Mouse (Mus musculus) limb, embryonic 14.5 days (tissue): ENCODE data around the gene Pou6f1. TPM values are rescaled to one million over a fixed set of nuclear protein-coding genes. Genes with fewer than 3 reads are reported as not detected.

ENCODE experiments used
- ATAC-seq: fragments of 200-750 bp; cut with Nextera tagmentation; 2 replicates; pipeline ENCODE4 v1.8.0; 2017; ENCODE audit warnings: low read depth, moderate number of reproducible peaks, moderate TSS enrichment; ENCODE audit not compliant: low FRiP score
- DNase-seq: peaks from one replicate; pipeline ENCODE4 v3.0.0-alpha.2; 2015; ENCODE audit warnings: low spot score
- H3K27ac ChIP-seq: fragments of 300-500 bp; sonication (generic); replicated peaks from 2 replicates; pipeline ENCODE4 v1.5.1; 2014; ENCODE audit warnings: low read depth, mild to moderate bottlenecking, low read length, moderate library complexity, mixed read lengths
- H3K27me3 ChIP-seq: fragments of 300-500 bp; sonication (generic); 2 replicates; pipeline ENCODE4 v1.6.1; 2014; ENCODE audit warnings: low read length, mixed read lengths; ENCODE audit not compliant: control insufficient read depth, insufficient read depth
- H3K36me3 ChIP-seq: fragments of 300-500 bp; sonication (generic); 2 replicates; pipeline ENCODE4 v1.6.1; 2014; ENCODE audit warnings: mild to moderate bottlenecking, low read length, moderate library complexity, mixed read lengths; ENCODE audit not compliant: control insufficient read depth, insufficient read depth
- H3K4me1 ChIP-seq: fragments of 300-500 bp; sonication (generic); 2 replicates; pipeline ENCODE4 v1.6.1; 2014; ENCODE audit warnings: antibody characterized with exemption, low read length, mixed read lengths; ENCODE audit not compliant: control insufficient read depth, insufficient read depth
- H3K4me2 ChIP-seq: fragments of 300-500 bp; sonication (generic); replicated peaks from 2 replicates; pipeline ENCODE4 v1.6.1; 2014; ENCODE audit warnings: low read depth, mild to moderate bottlenecking, low read length, moderate library complexity; ENCODE audit not compliant: severe bottlenecking
- H3K4me3 ChIP-seq: fragments of 300-500 bp; sonication (generic); replicated peaks from 2 replicates; pipeline ENCODE4 v1.5.1; 2014; ENCODE audit warnings: low read length
- H3K9ac ChIP-seq: fragments of 300-500 bp; sonication (generic); 2 replicates; pipeline ENCODE4 v1.6.1; 2014; ENCODE audit warnings: mild to moderate bottlenecking, low read depth, low read length, moderate library complexity; ENCODE audit not compliant: severe bottlenecking
- H3K9me3 ChIP-seq: fragments of 300-500 bp; sonication (generic); 2 replicates; pipeline ENCODE4 v1.6.1; 2016; ENCODE audit warnings: low read length; ENCODE audit not compliant: control insufficient read depth
- POLR2A ChIP-seq: fragments of 200-500 bp; IDR thresholded peaks from 2 replicates; pipeline ENCODE4 v1.8.0; 2012; ENCODE audit warnings: inconsistent platforms, mild to moderate bottlenecking, moderate library complexity, borderline replicate concordance; ENCODE audit not compliant: insufficient read depth, insufficient read length; ENCODE audit errors: extremely low read depth
- WGBS: fragments of 180-500 bp; shearing (Covaris S2); extraction: QIAGEN DNeasy Blood & Tissue Kit; methylation state at CpG from one replicate; pipeline ENCODE4 v1.1.7; 2014; 5-methylcytosine and 5-hydroxymethylcytosine counted together
- polyA plus RNA-seq, 2 experiments: library from polyadenylated mRNA; depleted of rRNA in 1 of 2; stranded (reverse) in 1 of 2; unstranded in 1 of 2; fragments of >200 nt; fragmentation: Nextera tagmentation in 1 of 2; extraction: Ambion mirVana in 1 of 2; gene quantifications; 2 replicates each; pipeline versions ENCODE4 v1.2.1 to v1.2.3; 2012 to 2014

Gene Pou6f1
- polyA plus RNA-seq, 2 experiments: 9.8 to 24.9 TPM

- Histone ChIP-seq H3K9ac (no peak overlapping the region), H3K9me3 (no peaks in the 10 kb centered on the region), H3K4me2 (no peak overlapping the region), H3K4me1 (no peaks in the 10 kb centered on the region), H3K4me3 (no peak overlapping the region), H3K36me3 (peaks cover 12% of the 10 kb centered on the region), H3K27me3 (no peaks in the 10 kb centered on the region), H3K27ac (no peak overlapping the region)
- no peak for ATAC-seq
- DNase-seq: no peak
- 67% methylated on average over 4 of the region's 4 CpGs for WGBS
- TF ChIP-seq POLR2A: no peak
Observed at GRCm38 (mm10) chr15:100587166-100587565, 12.6 kb downstream of the Pou6f1 start.

DNA sequence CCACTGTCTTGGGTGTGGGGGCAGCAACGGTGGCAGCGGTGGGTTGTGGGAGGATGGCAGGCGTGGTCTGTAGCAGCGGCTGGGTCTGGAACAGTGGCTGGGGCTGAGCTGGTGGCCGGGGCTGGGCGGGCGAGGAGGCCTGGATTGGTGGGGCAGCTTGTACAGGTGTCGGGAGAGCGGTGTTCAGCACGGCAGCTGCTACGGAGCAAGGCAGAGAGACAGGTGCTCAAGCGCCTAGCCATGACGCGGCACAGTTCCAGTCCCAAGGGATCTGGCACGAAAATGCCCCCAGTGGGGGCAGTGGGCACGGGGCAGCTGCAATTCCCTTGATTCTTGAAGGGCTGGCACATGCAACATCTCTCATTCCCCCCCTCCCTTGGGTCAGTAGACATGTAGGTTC is 13.9 kb downstream of the Pou6f1 start:
- no peak overlapping the region for H3K4me3 ChIP-seq
- no peaks in the 10 kb centered on the region for H3K27me3 ChIP-seq
- no peak overlapping the region for H3K27ac ChIP-seq
- no peak for TF ChIP-seq POLR2A
- H3K9ac ChIP-seq: no peak overlapping the region
- no peak overlapping the region for H3K4me2 ChIP-seq
- WGBS: 91% methylated on average over 16 of the region's 16 CpGs
- no peak for DNase-seq
- ATAC-seq: no peak
- H3K9me3 ChIP-seq: no peaks in the 10 kb centered on the region
- H3K36me3 ChIP-seq: peaks cover 12% of the 10 kb centered on the region
- H3K4me1 ChIP-seq: no peaks in the 10 kb centered on the region

DNA sequence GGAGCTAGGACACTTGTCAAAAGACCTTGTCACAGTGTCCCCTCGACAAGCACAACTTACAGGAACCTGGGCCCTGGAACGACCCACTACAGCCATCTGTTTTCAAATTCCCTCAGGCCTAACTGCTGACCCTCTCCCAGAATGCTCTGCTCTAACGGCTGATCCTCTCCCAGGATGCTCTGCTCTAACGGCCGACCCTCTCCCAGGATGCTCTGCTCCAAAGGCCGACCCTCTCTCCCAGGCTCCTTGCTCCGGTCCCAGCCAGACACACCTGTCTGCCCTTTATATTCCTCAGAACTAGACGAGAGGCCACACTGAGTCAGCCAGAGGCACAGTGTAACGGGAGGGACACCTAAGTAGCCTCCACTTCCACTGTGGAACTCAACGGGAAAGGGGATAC is 19.7 kb downstream of the Pou6f1 start:
- Histone ChIP-seq H3K27me3 (no peaks in the 10 kb centered on the region), H3K4me3 (no peak overlapping the region), H3K9ac (no peak overlapping the region), H3K4me2 (no peak overlapping the region), H3K27ac (no peak overlapping the region), H3K9me3 (no peaks in the 10 kb centered on the region), H3K36me3 (no peaks in the 10 kb centered on the region; the same call in 1 of the 2 replicates), H3K4me1 (no peaks in the 10 kb centered on the region)
- no peak for TF ChIP-seq POLR2A
- DNase-seq (no peak), ATAC-seq (no peak)
- WGBS: 83% methylated on average over 10 of the region's 10 CpGs

GRCm38 (mm10) chr15:100577972-100578371 is 21.8 kb downstream of the Pou6f1 start:
- DNase-seq (no peak), ATAC-seq (no peak)
- WGBS: 72% methylated on average over 16 of the region's 16 CpGs
- peaks cover 20% of the 10 kb centered on the region for H3K4me1 ChIP-seq
- no peak for TF ChIP-seq POLR2A
- H3K4me2 ChIP-seq: no peak overlapping the region
- H3K36me3 ChIP-seq: no peaks in the 10 kb centered on the region; the same call in 1 of the 2 replicates
- no peak overlapping the region for H3K9ac ChIP-seq
- no peak overlapping the region for H3K27ac ChIP-seq
- no peak overlapping the region for H3K4me3 ChIP-seq
- no peaks in the 10 kb centered on the region for H3K27me3 ChIP-seq
- H3K9me3 ChIP-seq: no peaks in the 10 kb centered on the region

DNA sequence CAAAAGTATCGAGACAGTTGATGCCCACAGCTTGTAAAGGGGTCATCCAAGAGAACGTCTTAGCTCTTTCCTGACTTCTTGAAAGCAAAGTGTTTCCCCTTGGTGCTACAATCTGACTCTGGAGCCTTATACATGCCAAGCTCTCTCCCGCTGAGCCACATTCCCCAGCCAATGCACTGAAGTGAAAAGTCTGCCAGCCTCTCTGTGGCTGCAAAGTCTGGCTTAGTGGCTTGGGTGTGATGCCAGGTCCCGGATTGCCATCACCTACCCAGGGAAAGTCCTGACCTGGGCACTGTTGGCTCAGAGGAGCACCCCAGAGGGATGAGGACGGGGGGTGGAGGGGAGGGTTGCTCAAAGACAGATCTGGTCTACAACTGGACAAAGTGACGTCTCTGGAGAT is 23.0 kb downstream of the Pou6f1 start:
- Histone ChIP-seq H3K9ac (no peak overlapping the region), H3K27me3 (no peaks in the 10 kb centered on the region), H3K9me3 (no peaks in the 10 kb centered on the region), H3K4me3 (no peak overlapping the region), H3K4me1 (peaks cover 21% of the 10 kb centered on the region), H3K4me2 (no peak overlapping the region), H3K36me3 (no peaks in the 10 kb centered on the region; the same call in 1 of the 2 replicates), H3K27ac (no peak overlapping the region)
- ATAC-seq (no peak), DNase-seq (no peak)
- 87% methylated on average over 6 of the region's 6 CpGs for WGBS
- TF ChIP-seq POLR2A: no peak

DNA sequence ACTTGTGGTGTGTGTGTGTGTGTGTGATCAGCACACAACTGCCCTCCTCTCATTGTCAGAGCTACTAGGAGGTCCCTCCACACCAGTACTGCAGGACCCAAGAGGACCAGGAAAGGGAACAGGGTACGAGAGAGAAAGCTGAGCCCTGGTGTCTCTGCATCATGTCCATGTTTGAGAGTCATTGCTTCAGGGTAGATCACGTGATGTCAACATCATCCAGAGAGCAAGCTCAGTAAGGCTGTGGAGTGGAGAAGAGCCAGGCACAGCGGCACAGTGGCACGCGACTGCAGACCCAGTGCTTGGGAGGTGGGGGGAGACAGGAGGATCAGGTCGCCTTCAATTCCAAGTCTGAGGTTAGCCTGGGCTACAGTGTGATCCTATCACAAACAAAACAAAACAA is 23.4 kb downstream of the Pou6f1 start:
- Histone ChIP-seq H3K27ac (no peak overlapping the region), H3K27me3 (no peaks in the 10 kb centered on the region), H3K4me2 (no peak overlapping the region), H3K9ac (no peak overlapping the region), H3K4me1 (peaks cover 21% of the 10 kb centered on the region), H3K9me3 (no peaks in the 10 kb centered on the region), H3K36me3 (no peaks in the 10 kb centered on the region; the same call in 1 of the 2 replicates), H3K4me3 (no peak overlapping the region)
- ATAC-seq: no peak
- TF ChIP-seq POLR2A: no peak
- 88% methylated on average over 6 of the region's 6 CpGs for WGBS
- no peak for DNase-seq
